Mouse (Mus musculus) retina, postnatal 7 days (tissue): ENCODE data around the gene Pou4f1.
A peak's percentile ranks its signal among the peaks of the same experiment; 100 is the strongest.
"Not testable (repeated sequence)": the region's sequence is repeated elsewhere in the genome, so short reads cannot be mapped to it uniquely, and the experiment has no call there.

ENCODE experiments used
- DNase-seq: peaks from one replicate; pipeline ENCODE4 v3.0.0-alpha.2; 2012; ENCODE audit warnings: low read depth, low spot score

The Pou4f1 gene

DNA sequence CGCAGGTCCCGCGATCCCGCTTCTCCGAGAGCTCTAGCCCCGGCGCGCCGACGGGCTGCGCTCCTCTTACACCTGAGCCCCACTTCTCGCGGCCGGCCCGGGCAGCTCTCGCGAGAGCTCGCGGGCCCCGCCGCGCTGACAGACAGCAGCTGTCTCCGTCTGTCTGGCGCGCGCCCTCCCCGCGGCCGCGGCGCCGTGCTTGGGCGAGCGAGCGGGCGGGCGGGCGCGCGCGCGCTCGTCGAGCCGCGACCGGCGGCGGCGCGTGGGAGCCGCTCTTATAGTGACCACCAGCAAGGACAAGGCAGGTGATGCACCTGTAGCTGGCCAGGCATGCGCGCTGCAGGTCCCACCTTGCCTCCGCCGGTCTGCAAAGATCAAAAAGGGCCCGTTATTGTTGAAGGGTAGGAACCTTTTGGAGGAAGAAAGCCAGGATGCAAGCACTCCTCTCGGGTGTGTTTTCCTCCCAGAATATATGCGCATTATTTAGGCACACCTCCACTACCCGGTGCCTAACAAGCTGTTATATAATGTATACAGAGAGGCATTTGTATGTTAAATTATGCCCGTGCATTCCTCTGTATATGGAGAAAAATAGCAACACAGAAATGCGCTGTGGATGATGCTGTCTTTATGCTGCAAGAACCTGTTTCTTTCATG lies at the start of gene Pou4f1:
TSS of gene Pou4f1 (minus strand) at position 34 of the 657 bp plus-strand sequence.
- DNase-seq, result peak; percentile 67

DNA sequence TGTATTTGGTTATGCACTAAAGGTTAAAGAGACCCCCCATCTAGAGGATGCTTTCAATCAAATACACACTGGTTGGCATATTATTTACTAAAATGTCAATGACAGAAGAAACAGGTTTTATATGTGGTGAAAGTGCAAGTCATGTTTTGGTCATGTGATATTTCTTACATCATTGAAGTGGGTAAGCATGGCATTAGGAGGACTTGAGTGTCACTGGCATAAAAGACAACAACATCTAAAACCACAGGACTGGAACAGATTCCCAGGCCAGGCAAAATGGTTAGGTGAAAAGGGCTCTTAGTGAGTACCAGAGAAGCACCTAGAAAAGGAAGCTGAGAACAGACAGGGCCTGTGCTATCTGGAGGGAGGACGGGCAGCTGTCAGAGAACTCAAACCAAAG lies 43.9 kb upstream of the Pou4f1 start:
- DNase-seq, result no peak

DNA sequence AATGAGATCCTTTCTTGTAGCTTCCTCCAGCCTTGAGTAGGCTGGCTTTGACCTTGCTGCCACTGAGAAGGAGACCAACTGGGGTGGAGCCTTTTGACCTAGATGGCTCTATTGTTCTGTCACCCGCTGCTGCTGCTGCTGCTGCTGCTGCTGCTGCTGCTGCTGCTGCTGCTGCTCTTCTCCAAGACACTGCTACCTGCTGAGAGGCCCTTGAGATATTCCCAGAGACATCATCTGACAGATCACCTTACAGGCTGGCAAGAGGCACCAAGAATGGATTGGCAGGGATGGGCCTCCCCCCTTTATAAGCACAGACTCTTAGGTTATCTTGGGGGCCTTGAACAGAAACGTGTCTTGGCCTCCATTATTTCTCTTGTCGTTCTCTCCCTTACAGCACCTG lies 35.0 kb upstream of the Pou4f1 start:
- DNase-seq, result not testable (repeated sequence)

DNA sequence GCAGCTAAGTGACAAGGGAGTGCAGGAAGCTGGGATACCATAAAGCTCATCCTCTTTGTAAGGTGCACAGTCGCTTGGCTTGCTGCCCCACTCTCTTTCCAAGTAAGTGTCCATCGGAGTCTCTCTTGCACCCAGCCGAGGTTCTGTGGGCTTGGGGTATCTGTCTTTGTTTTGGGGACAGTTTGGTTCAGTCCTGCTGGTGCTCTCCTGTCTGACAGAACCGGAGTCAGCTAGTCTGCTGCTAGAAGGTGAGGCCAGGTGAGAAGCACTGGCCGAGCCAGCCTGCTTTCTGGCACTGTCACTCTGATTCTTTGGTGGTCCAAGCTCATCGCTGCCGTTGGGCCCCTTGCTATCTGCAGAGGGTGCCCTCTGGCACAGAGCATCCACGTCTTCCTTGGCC lies 12.0 kb upstream of the Pou4f1 start:
- no peak for DNase-seq

DNA sequence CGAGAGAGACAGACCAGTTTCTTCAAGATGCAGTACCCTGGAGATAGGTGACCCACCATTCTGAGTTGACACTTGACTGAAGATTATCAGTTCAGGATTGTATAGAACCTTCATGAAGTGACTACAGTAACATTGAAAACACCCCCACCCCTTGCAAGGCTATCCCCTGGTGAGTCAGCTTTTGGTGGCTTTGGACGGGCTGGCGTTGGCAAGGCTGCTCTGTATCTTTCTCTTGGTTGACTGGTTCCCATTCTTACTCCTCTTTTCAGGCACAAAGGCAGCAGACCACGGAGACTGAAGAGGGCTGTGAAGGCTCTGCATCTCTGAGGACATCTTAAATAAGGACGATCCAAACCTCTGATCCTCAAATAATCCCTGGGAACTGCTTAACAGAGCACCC lies 10.8 kb upstream of the Pou4f1 start:
- DNase-seq, result no peak

DNA sequence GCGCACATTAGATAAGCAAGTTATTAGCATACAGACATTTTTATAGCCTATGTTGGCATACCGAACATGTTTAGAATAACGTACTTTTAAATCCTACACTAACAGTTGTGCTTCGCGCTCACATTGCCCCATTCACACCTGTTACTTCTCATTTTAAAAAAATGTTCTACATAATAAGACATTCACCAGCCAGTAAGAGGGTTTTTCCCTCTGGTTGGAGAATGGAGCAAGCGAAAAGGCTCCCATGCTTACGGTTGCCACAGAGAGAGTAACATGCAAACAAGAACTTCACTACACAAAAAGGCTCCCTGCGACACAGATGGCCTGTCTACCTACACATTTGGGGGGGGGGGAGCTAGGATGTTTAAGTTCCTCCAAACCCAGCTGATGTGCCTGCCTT lies 9.8 kb upstream of the Pou4f1 start:
- no peak for DNase-seq

DNA sequence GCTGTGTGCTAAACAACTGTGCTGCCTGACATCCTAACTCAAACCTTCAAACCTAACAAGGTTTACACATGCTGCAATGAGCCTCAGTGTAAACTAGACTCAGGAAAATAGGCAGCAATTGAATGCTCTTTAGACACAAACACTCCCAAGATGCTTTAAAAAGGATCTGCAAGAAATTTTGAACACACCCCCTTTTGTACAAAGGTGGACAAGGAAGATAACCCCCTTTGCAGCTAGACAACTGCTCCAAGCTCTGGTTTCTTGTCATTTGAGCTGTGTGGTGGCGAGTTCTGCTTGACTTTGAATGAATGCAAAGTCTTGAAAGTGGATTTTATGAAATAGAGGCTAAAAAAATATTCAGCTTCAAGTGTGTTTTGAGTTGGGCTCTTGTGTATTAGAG lies 7.6 kb upstream of the Pou4f1 start:
- DNase-seq, result no peak

DNA sequence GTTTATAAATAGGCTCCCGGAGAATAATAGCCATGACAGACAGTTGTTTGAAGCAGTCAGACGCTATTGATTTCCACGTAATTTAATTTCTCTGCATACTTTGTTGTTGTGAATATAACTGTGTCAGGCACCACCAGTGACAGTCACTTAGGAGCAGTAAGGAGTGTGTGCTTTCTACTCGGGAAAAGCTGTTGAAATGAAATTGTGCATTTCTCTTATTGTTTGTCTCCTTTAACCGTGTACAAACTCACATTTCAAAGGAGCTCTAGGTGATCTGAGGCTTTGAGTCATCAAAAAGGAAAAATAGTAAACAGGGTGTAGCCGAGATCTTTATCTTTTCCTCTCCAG lies 798 bp upstream of the Pou4f1 start:
- no peak for DNase-seq

DNA sequence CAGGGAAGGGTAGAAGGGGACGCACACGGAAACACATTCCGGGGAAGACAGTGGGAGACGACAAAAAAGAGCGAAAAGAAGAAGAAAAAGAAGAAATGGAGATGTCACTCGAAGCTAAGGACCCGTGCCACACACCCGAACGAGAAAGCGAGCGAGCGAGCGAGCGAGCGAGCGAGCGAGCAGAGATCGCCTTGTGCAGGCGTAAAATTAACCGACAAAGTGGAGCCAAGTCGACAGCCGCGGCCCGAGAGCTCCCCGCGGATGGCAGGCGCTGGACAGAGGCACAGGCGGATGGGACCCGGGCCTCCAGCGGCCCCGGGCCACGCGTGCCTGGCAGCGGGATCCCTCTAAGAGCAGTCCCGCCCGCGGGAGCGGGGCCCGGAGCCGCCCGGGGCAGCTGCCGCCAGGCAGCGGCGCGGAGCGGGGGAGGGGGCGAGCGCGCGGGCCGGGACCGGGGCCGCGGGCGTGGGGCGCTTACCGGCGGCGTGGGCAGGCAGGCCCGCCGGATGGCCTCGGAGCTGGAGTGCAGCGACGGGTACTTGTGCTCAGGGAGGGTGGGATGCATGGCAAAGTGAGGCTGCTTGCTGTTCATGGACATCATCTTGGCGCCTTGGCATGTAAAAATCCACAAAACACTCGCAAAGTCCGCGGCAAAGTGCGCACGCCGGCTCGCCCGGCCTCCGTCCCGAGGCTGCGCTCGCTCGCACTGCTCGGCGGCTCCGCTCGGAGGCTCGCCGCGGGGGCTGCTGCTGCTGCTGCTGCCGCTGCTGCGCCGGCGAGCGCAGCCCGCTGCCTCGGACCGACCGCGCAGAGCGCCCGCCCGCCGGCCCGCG lies 450 bp downstream of the Pou4f1 start:
- DNase-seq, result no peak

DNA sequence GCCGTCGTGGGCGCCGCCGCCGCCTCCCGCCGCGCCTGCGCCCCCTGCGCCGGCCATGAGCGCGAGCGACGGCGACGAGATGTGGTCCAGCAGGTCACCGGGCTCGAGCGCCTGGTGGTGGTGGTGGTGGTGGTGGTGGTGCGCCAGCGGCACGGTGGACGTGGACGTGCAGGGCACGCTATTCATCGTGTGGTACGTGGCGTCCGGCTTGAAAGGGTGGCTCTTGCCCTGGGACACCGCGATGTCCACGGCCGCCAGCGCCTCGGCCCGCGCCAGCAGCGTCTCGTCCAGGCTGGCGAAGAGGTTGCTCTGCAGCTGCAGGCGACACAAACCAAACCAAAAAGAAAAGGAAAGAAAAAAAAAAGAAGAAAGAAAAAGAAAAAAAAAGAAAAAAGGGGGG lies 1.2 kb downstream of the Pou4f1 start:
- DNase-seq, result no peak

DNA sequence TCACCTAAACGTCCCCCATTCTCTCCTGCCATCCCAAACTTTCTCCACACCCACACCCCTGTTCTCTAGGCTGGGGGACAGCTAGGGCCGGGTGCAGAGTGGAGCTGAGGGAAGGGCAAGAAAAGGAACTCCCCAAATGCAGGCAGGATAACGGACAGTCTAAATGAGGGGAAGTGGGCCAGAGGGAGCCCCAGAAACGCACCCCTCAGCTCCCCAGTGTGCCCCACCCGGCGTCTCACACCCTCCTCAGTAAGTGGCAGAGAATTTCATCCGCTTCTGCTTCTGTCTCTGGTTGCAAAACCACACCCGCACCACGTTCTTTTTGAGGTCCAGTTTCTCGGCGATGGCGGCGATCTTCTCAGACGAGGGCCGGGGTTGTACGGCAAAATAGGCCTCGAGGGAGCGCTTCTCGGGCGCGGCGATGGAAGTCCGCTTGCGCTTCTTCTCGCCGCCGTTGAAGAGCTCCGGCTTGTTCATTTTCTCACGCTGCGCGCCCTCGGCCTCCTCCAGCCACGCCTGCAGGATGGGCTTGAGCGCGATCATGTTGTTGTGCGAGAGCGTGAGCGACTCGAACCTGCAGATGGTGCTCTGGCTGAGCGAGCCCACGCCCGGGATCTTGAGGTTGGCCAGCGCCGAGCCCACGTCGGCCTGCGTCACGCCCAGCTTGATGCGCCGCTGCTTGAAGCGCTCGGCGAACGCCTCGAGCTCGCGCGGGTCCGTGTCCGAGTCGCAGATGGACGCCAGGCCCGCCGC lies 2.1 kb downstream of the Pou4f1 start:
- DNase-seq, result no peak

DNA sequence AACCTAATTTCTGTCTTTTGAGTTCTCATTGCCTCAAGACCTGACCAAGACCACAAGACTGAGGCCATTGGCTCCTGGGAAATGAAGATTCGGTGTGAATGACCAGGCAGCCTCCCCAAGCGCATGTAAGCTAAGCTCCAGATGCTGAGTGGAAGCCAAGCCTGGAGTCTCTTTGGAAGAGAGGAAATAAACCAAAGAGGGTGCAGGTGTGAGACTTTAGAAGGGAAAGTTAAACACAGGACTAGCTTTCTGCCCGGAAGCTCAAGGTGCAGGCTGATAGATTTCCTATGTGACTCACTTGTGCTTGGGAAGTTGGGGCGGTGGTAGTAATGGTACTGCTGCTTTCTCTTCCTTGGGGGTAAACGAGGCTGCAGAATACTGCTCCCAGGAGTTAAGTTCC lies 3.0 kb downstream of the Pou4f1 start:
- DNase-seq, result no peak

DNA sequence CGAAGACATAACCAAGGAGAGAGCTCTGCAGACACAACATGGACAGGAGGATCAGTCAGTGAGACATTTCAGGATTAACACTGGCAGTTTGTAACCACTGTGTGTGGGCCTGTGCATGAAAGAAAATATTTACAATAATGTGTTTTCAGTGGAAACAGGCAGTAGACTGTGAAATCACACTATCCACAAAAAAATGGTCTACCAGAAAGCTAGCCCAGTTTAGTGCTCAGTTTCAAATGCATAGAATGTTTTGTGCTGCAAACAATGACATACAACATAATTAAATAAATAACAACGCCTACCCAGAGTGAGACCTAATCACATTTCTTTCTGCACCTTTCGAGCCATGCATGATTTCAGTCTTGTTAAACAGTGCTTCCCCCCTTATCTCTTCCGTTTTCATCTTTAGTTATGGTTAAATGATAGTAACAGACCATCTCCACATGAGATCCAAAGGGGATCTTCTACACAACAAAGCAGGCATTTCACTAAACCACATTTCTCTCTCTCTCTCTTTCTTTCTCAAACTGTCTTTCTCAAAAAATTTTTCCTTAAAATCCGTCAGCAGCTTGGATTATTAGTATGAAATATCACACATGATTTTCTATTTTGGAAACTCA lies 4.1 kb downstream of the Pou4f1 start:
- no peak for DNase-seq

DNA sequence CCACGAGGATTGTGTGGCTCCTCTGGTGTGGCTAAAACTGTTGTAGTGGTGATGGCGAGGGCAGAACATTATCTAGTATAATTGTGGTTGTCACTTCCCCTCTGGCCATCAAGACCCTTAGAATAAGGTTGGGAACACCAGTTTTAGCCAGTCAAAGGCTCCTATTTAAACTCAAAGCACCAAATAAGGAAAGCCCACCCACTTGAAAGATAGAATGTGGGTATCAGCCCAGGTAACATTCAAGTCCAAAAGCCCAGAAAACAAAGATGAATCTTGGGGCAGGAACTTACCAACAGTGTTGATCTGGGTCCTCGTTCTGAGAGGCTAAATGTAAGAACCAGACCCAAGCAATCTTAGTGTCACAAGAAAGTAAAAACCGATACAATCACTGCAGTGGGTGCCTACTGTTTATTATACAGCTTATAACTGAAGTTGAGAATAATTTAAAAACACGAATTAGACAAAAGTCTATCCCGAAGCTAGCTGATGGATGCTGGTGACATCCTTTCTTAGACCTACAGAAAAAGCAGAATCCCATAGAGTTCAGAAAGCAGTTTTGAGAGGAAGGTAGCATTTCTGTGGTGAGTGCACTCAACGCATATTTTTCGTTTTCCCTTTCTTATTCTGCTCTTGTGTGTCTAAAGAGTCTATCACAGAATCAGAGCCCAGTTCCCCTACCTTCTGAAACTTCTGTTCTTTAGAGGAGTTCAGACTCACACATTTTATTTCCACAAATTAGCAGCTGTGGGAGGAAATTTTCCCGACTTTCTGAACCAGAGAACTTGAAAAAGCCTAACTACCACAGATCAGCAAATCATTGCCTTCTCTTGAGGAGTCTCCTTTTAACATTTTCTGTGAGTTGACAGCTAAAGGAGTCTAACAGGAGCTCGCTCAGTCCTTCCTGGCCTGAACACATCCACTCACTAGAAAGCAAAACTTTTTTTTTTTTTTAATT lies 6.2 kb downstream of the Pou4f1 start:
- no peak for DNase-seq

DNA sequence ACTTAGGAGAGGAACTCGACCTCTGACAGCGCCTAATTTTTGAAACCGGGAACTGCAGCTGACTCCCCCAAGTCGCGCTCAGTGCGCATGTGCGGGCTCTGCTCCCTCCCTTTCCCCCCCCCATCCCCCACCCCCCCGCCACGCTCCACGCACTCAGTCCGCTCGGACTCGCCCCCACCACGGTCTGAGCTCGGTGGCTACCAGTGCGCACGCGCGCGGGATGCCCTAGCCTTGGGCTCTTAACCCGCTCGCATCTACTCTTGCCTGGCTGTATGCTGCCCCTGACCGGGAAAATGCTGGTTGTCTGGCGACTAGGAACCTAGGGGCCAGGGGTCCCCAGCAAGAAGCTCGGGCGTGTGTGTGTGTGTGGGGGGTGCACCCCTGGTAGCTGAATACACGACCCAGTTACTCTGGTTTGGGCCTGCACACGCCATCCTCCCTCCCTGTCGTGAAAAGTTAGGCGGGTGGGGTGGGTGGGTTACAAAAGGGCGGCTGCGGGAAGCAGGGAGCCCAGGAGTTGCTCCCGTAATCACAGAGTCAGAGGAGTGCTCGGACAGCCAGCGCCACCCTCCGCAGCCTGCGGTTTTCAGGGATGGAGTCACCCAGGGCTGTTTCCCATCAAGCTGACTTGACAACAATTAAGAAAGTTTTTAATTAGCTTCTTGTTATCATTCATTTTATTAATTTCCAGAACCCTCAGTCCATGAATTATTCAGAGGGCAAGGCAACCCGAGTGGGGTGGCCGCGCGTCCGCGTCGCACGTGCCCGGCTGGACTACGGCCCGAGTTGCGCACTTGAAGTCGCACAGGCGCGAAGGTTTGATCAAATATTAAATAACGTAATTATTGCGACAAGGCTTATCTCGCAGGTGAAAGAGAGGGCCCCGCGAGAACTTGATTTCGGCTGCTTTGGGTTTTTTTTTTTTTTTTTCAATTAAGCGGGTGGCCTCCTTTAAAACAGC lies 7.2 kb downstream of the Pou4f1 start:
- no peak for DNase-seq

DNA sequence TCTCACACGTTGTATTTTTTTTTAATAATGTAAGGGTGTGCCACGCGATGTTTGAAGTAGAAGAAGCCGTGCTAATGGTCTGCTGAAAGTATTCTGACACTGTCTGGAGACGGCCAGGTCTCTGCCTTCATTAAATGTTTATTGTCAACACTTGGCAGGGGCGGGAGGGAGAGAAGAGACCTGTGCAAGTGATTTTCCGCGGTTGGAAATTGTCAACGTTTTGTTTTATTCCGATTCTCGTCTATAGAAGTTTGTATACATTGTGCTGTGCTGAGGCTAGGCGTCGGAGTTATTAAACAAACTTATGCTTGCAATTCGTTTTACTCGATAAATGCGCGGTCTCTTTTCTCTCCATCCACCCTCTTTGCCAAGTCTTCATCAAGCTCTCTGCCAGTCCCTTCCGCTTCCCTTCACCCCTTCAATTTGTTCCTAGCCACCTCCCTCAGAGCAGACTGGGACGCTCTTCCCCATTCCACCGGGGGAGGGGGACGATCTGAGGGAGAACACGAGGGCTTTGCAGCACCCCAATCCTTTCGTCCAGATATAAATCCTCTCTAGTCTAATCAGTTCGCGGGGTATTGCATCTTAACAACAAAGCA lies 8.2 kb downstream of the Pou4f1 start:
- DNase-seq, result no peak

DNA sequence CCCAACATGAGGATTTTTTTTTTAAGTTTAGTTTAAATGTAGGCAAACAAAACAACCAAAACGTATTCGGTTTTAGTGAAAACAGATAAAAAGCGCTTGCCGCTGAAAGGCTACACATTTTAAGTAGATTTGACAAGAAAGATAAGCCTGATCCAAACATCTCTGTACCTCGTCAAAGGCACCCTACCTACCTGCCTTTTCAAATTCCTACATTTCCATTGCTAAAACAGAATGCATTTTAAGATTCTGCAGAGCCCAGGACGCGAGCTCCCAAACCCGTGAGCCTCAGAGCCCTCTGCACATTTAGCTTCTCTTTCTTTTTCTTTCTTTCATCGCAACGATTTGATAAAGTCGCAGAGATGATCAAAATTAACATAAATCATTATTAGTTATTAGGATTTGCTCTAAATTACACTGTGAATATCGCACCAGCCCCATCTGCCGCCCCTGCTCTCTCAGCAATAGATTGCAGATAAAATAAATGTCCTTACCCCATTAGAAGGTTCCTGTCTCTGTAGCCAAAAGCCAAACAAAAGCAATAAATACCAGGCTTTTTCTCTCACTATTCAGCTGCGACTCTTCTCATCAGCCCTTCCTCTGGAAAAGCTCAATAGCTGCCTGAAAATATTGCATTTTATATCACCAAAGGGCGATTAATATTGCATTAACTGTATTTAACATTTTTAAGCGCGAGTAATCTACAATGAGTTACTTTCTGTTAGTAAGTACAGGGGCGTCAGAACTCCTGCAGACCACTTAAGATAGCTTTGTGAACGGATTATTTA lies 8.9 kb downstream of the Pou4f1 start:
- no peak for DNase-seq

DNA sequence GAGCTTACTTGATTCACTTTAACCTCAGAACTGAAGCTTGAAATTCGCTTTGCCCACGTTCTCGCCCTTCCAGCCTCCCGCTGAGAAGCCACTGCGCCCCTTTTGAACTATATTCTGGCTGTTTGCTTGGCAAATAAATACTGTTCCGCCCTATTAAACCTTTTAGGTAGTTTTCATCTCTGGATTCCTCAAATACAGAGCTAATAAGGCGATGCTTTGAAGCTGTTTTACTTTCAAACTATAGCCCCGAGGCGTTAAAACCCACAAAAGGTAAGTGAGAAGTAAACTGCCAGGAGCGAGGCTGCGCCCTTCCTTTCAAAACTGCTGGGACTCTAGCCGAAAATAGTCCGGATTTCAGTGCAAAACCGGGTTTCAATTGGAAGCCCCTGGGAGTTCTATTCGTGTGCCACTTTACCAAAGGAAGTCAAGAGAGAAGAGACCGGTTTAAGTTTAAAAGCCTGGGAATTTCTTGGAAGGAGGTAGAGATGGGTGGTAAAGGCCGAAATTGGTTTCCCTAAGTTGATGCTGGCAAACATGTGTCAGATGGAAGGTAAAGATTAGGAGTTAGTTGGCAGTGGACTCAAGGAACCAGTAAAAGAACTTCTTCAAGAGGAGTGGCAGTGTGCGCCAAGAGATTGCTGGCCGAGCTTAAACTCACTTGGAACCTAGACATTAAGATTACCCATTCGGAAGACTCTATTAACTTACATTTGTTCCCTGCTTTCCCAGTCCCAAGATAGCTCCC lies 9.7 kb downstream of the Pou4f1 start:
- DNase-seq, result no peak
